Mouse (Mus musculus) lung, postnatal 4 days (tissue): ENCODE measurements around the gene Eno1.

Experiments used
- DNase-seq, 2 experiments: peaks; one replicate each; pipeline ENCODE4 v3.0.0; 2021

Eno1 gene

GRCm38 (mm10) chr4:150236521-150237481, at the start of gene Eno1:
Eno1 (plus strand) TSS chr4:150236721.
- DNase-seq: peak; percentile 96 to 97

- DNase-seq: no peak
Measured at GRCm38 (mm10) chr4:150188236-150188635, 48.3 kb upstream of the Eno1 start.

DNA sequence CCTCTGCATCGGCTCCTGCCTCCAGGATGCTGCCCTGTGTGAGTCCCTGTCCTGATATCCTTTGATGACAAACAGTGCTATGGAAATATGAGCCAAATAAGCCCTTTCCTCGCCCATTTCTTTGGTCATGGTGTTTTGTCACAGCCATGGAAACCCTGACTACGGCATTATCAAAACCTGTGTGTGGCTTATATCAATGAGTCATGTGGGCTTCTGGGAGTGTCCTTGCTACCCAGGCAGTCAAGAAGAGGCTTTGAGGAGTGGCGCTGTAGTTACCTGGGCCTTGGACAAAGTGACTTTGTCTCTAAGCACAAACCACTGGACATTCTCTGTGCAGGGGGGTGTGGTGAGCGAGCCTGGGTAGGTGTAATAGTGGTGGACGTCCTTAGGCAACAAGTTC, 44.3 kb upstream of the Eno1 start:
- no peak for DNase-seq

DNA sequence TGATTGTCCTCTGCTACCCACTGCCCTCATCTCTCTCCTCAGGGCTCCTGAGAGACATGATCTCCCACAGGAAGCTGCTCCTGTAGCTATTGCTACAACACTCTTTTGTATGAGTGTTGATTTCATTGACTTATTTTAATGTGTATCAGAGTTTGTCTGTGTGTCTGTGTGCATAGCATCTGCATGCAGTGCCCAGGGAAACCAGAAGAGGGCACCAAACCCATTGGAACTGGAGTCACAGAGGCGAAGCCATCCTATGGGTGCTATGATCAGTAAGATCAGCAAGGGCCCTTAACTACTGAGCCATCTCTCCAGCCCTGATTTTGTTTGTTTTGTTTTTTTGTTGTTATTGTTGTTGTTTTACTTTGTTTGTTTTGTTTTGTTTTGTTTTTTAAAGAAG, 42.6 kb upstream of the Eno1 start:
- DNase-seq: peak in 1 of 2 experiments; percentile 60

DNA sequence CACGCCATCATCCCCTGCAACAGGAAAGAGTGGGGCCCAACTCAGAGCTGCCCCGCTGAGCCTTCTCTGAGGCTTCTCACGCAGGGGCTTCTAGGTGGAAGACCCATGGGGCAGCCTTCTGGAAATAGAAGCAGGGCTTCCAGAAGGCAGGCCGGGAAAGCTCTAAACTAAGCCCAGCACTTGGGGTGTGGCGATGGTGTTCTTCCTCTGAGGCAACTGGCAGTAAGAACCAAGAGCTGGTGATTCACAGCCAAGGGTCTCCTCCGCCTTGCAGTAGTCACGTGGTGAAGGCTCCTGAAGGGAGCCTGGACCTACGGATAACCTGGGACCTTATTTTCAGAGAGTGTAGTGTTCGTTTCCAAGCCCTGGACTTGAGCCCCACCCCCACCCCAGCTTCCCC, 38.3 kb upstream of the Eno1 start:
- no peak for DNase-seq

GRCm38 (mm10) chr4:150201232-150201631, 35.3 kb upstream of the Eno1 start, which contains the start of gene Car6:
Car6 (minus strand) TSS chr4:150201332.
- DNase-seq: no peak

GRCm38 (mm10) chr4:150202702-150203101, 33.8 kb upstream of the Eno1 start:
- peak in 1 of 2 experiments; percentile 18 for DNase-seq

- no peak for DNase-seq
Measured at GRCm38 (mm10) chr4:150204877-150205276, 31.6 kb upstream of the Eno1 start.

DNA sequence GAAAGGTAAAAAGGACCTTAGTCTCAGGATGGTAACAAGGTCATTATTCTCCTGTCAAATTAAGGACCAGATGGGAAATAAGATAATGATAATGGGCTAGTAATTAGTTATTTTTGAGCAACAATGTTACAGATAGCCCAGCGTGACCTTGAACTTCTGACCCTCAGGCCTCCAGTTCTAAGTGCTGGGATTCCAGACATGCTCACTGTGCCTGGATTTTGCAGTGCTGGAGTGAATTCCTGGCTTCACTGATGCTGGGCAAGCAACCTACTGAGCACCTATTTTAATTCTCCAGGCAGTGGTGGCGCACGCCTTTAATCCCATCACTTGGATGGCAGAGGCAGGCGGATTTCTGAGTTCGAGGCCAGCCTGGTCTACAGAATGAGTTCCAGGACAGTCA, 26.8 kb upstream of the Eno1 start:
- no peak for DNase-seq

- no peak for DNase-seq
Measured at GRCm38 (mm10) chr4:150210306-150210705, 26.2 kb upstream of the Eno1 start.

DNA sequence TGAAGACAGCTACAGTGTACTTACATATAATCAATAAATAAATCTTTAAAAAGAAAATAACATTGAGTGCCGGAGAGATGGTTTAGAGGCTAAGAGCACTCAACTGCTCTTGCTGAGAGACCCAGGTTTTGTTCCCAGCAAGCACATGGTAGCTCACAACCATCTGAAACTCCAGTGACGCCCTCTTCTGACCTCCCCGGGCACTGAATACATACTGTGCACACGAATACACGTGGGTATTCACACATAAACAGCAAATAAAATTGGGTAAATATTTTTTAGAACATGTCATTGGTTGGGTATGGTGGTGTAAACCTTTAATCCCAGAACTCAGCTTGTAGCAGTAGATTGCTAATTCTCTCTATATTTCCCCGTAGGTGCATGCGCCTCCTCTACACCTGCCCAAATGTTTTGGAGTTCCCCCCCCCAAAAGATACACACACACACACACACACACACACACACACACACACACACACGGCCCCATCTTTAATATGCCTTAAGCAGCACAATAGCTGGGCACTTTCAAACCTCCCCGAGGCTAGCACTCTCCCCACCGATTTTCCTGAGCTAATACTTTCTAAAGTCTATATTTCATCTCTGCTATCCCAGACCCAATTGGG, 24.5 kb upstream of the Eno1 start:
- DNase-seq: no peak

DNA sequence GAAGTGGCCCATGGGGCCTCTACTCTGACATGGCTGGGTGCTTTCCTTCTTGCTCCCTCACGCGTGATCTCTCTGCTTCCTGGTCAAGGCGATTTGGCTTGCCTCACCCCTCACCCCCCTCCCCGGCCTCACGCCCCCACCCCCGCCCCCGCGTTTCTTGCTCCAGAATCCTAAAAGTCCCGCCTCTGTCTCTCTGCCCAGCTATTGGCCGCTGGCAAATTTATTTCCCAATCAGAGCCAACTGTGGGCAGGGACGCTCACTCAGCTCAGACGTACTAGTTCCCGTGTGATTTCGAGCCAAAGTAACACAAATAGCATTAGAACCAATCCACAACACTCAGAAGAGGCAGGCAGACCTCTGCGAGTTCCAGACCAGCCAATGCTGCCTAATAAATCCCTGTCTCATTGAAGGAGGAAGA, 24.0 kb upstream of the Eno1 start:
- DNase-seq: peak; percentile 71 to 79

DNA sequence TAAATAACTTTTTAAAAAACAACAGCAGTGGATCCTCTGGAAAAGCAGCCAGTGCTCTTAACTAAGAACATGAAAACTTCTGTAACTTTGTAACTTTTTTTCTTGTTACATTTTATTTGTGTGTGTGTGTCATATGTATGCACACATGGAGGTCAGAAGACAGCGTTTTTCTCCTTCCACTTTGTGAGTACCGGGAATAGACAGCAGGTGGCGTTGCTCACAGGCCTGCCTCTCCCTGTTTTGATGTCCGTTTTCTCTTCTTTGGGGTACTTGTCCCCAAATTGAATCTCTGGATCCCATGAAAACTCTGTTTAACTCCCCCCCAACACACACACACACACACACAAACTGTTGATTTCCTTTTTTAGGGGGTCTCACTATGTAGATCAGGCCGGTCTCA, 22.6 kb upstream of the Eno1 start:
- DNase-seq: no peak

DNA sequence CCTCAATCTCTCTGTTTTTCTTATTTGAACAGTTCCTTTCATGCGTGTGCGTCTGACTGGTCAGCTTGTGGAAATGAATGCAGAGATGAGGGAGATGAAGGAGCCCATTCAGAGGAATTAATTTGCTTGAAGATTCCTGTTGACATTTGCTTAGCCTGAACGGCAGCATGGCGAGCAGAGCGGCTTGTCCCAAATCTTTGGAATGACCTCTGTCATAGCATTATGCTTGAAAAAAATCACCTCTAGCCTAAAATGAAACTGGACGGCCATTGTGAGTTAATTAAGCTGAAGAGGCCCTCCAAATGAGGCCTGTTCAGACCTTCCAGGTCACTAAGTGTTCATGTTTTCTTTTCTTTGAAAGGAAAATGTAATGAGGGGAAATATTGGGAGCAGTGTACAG, 20.1 kb upstream of the Eno1 start:
- DNase-seq: no peak

- DNase-seq: no peak
Measured at GRCm38 (mm10) chr4:150217042-150217554, 19.4 kb upstream of the Eno1 start.

GRCm38 (mm10) chr4:150217935-150218334, 18.6 kb upstream of the Eno1 start:
- DNase-seq: no peak

DNA sequence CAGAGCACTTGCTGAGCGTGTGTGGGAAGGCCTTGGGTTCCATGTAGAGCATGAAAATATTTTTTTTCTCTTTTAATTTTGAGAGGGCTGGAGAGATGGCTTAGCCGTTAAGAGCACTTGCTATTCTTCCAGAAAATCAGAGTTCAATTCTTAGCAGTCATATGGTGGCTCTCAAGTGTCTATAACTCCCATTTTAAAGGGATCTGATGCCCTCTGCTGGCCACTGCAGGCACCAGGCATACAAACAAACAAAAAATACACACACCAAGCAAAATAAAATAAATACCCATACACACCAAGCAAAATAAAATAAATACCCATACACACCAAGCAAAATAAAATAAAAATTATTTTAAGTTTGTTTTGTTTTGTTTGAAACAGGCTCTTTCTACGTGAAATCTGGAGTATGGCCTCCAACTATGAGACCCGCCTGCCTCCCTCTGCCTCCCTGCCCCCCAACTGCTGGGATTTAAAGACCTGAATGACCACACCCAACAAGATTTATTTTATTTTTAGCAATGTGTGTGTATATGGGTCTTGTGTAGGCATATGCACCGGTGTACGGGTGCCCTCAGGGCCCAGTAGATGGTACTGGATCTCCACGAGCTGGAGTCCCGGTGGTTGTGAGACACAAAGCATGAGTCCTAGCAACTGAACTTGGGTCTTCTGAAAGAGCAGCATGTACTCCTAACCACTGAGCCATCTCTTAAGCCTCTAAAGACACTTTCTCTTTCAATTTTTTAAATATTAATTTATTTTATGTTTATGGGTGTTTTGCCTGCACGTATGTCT, 16.8 kb upstream of the Eno1 start:
- DNase-seq: peak in 1 of 2 experiments; percentile 67

DNA sequence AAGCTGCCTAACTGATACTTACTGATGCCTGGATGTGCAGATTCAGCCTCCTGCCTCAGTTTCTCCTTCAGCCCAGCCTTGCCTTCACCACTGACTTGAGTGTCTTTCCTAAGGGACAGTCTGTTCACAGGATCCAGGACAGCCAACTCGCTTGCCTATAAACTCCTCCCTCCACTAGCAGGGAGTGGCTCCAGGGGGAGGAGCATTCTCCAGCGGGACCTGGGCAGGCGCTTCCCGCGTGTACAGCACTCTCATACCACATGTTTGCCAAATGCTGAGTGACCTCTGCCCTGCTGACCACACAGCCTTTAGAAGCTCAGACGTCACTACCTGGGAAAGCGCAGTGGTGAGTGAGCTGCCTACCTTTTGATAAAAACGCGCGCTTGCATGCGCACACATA, 15.9 kb upstream of the Eno1 start:
- peak; percentile 45 to 50 for DNase-seq

GRCm38 (mm10) chr4:150221017-150221640, 15.4 kb upstream of the Eno1 start:
- no peak for DNase-seq

GRCm38 (mm10) chr4:150223830-150224229, 12.7 kb upstream of the Eno1 start:
- no peak for DNase-seq

DNA sequence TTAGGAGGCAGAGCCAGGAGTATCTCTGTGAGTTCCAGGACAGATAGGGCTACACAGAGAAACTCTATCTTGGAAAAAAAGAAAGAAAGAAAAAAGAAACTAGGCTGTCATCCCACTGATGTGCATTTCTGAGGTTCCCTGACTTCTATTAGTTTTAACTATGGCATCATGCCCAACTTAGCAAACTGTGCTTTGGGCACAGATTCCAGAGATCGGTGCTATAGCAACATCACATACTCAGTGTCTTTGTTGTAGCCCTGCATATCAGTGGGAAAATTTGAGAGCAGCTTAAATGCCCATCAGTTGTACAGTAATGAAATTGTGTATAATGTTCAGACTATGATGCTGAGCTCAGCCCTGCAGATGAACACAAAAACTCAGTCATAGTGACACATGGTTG, 10.8 kb upstream of the Eno1 start:
- no peak for DNase-seq
